Mouse (Mus musculus): ENCODE measurements around the gene Ifrd2. TPM values are rescaled to one million over a fixed set of nuclear protein-coding genes. Genes with fewer than 3 reads are reported as not detected.
"Not testable (repeated sequence)": the region's sequence is repeated elsewhere in the genome, so short reads cannot be mapped to it uniquely, and the experiment has no call there.

The Ifrd2 gene
- polyA plus RNA-seq, 1 experiment, result 60.1 TPM

DNA sequence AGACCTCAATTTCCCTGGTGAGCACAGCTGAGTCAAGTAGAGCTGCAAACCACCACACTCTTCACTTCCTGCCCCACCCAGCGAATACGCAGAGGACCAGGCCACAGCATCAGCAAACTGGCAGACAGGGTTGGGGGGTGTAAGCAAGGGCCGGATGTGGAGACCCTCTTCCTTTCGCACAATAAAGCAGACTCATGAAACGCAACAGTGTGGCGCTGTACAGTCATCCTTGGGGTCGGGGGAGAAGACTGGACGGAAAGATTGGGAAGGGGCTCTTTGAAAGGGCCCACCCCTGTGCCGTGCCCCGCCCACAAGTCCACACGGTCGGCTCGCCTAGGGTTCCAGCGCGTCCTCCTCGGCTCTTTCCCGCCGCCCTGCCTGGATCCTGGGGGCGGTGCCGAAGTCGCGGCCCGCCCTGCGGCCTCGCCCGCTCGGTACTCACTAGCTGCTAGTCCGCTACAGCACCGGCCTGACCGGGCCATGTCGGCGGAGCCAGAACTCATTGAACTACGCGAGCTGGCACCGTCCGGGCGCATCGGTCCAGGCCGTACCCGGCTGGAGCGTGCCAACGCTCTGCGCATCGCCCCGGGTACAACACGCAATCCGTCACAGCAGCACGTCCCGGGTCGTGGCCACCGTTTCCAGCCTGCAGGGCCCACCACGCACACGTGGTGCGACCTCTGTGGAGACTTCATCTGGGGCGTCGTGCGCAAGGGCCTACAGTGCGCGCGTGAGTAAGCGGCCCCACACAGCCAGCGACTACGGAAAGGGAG is 36.1 kb upstream of the Ifrd2 start, which contains the start of gene Rassf1:
Rassf1 (plus strand) TSS at position 439 of the 773 bp plus-strand sequence.
- WGBS, result 2% methylated on average over 63 of the region's 63 CpGs
- DNase-seq (ENCODE audit: low read depth, low spot score), result no peak

DNA sequence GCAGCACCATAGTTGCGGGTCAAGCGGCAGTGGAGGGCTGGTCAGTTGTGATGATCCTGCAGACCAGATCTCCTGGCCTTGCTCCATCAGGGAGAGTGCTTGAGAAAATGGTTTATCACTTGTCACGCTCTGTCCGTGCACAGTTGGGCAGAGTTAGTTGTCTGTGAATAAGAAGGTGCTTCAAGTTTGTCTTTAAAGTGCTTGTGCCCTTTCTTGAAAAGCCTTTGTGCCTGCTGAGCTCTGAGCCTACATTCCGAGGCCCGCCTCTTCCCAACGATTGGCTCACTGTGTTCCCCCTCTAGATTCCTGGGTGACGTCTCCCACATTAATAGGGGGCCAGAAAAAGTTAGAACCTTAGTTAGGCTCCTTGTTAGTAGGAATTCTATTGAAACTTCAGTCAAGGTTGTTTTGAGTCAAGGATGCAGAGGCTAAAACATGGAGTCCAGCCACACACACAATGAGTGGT is 35.5 kb upstream of the Ifrd2 start:
- WGBS, result 36% methylated on average over 8 of the region's 8 CpGs
- DNase-seq (ENCODE audit: low read depth, low spot score), result no peak

DNA sequence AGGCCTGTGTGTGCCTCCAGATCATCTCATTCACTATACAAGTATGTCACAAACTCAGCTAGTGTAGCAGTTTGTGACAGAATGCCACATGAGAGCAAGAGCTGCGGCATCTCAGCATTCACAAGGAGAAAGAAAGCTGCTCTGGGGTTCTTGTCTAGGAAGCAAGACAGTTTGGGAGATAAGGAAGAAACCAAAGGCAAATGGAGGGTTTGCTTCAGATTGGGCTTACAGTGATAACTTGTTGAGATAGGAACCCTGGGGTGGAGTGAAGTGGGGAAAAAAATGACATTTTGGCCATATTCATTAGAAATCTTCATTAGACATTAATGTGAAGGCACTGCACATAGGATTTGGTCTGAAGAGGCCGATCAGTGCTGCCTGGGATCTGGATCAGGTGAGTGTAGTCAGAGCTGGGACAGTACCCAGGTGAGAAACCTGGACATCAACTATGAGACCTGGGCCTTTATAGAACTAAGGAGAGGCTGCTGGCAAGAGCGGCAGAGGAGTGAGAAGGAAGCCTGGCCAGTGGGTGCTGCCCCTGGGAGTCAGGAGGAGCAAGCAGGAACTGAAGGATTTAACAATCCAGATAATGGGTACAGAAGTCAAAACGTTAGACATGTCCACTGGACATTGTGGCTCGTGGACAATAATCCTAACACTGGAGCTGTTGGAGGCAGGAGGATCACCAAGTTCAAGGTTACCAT is 34.6 kb upstream of the Ifrd2 start:
- no peak for DNase-seq (ENCODE audit: low read depth, low spot score)
- WGBS, result 80% methylated on average over 5 of the region's 5 CpGs

- 8% methylated on average over 37 of the region's 37 CpGs for WGBS
- no peak for DNase-seq (ENCODE audit: low read depth, low spot score)
Observed at GRCm38 (mm10) chr9:107553541-107554318, 33.7 kb upstream of the Ifrd2 start.

GRCm38 (mm10) chr9:107554319-107554825 is 33.1 kb upstream of the Ifrd2 start:
- under 1% methylated on average over 53 of the region's 53 CpGs for WGBS
- peak; percentile 87 for DNase-seq (ENCODE audit: low read depth, low spot score)

GRCm38 (mm10) chr9:107555031-107555457 is 32.4 kb upstream of the Ifrd2 start:
- under 1% methylated on average over 23 of the region's 23 CpGs for WGBS
- DNase-seq (ENCODE audit: low read depth, low spot score), result no peak

DNA sequence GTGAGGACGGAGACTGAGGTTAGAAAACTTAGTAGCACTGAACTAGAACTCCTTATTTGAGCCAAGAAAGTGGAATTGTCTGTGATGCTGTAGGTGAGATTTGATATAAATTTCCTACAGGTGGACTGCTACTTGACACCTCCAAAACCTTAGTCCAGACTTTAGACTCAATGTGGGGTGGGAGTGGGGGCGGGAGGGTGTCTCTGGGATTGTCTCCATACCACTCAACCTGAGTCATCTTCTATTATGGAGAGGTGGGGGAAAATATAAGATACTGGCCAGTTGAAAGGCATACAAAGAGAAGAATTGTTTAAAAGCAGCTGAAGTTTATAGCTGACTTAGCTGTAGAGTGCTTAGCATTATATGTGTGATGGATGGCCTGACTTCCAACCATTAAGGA is 31.7 kb upstream of the Ifrd2 start:
- WGBS, result 14% methylated on average over 2 of the region's 2 CpGs
- no peak for DNase-seq (ENCODE audit: low read depth, low spot score)

DNA sequence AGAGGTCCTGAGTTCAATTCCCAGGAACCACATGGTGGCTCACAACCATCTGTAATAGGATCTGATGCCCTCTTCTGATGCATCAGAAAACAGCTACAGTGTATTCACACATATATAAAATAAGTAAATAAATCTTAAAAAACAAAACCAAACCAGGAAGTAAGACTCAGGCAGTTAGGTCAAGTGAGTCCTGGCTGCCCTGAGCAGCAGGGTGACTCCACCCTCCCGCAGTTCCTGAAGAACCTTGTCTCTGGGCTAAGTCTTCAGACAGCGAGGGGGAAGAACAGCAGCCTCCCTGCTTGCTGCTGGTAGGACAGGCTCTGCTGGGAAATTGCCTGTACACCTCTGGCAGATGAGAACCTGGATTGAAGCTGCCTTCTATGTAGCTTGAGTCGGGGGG is 31.1 kb upstream of the Ifrd2 start:
- WGBS, result 28% methylated on average over 3 of the region's 3 CpGs

GRCm38 (mm10) chr9:107563029-107563581 is 24.3 kb upstream of the Ifrd2 start, which contains the start of gene Tusc2:
Gene Tusc2, plus strand, starts transcription at chr9:107563255.
- DNase-seq (ENCODE audit: low read depth, low spot score), result peak; percentile 89
- under 1% methylated on average over 46 of the region's 46 CpGs for WGBS

More for the DNA sequence above, 31.1 kb upstream of the Ifrd2 start:
- DNase-seq (ENCODE audit: low read depth, low spot score), result no peak

DNA sequence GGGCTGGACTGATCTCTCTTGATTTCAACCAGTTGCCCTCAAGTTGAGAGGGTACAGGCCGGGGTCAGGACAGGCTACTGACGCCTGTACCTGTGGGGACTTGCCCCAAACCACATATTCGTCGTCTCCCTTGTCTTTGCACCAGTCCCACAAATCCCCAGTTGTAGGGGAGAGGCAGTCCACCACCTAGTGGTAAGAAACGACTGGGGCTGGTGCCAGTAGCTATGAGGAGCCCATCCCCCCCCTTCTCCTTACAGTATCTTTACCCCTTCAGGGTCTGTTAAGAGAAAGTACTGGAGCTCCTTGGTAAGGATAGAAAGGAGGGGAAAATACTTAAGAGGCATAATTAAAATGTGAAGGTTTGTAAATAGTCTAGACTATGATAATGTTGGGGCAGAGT is 21.9 kb upstream of the Ifrd2 start:
- 48% methylated on average over 5 of the region's 5 CpGs for WGBS
- not testable (repeated sequence) for DNase-seq (ENCODE audit: low read depth, low spot score)

GRCm38 (mm10) chr9:107566041-107566709 is 21.3 kb upstream of the Ifrd2 start:
- DNase-seq (ENCODE audit: low read depth, low spot score), result peak; percentile 83
- 14% methylated on average over 15 of the region's 15 CpGs for WGBS

- 29% methylated on average over 3 of the region's 3 CpGs for WGBS
- DNase-seq (ENCODE audit: low read depth, low spot score), result no peak
Observed at GRCm38 (mm10) chr9:107566855-107567254, 20.6 kb upstream of the Ifrd2 start.

DNA sequence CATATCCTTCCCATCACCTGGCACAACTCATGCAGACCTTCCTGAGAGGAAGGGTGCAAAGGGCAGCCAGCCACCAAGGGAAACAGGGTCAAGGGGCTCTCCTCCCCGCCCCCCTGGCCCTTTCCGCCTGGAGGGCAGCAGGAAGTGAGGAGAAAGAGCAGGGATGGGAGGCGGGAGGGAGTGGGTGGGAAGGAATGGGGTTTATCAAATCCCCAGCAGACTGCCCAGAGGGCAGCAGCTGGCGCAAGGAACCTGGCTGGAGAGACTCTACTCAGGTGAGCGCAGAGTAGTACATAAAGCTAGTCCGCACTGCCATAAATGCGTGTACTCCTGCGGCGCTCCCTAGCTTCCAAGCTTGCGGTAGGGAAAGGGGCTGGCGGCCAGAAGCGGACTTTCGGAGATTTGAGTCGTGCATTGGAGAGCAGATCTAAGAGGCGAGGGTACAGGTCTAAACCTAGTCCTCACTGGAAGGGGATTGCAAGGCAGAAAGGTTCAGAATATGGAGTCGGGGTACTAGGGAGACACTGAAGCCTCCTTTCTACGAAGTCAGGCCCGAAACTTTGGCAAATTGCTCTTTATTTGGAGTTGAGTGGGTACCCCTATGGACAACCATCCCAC is 19.6 kb upstream of the Ifrd2 start, which contains the start of gene Hyal2:
Hyal2 (plus strand) TSS at position 244 of the 618 bp plus-strand sequence.
- WGBS, result 16% methylated on average over 18 of the region's 18 CpGs
- no peak for DNase-seq (ENCODE audit: low read depth, low spot score)

- 0% methylated on average over 41 of the region's 41 CpGs for WGBS
- peak; percentile 82 for DNase-seq (ENCODE audit: low read depth, low spot score)
Observed at GRCm38 (mm10) chr9:107568331-107569261, 18.8 kb upstream of the Ifrd2 start.

DNA sequence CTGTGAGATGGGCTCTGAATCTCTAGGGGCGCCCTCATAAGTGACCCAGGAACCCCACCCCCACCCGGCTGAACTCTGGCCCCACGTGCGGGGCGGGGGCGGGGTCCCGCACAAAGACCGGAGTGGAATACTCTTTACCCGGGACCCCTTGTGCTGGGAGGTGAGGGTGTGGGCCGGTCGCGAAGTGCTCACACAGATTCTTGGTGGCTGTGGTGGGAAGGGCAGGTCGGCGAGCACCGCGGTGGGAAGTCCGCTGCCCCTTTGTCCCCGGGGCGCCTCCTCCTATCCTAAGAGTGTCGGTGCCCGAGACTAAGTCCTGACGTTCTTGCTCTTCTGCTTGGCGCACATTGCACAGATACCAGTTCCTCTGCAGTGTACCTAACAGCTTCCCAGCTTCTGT is 18.2 kb upstream of the Ifrd2 start:
- DNase-seq (ENCODE audit: low read depth, low spot score), result no peak
- under 1% methylated on average over 23 of the region's 23 CpGs for WGBS

DNA sequence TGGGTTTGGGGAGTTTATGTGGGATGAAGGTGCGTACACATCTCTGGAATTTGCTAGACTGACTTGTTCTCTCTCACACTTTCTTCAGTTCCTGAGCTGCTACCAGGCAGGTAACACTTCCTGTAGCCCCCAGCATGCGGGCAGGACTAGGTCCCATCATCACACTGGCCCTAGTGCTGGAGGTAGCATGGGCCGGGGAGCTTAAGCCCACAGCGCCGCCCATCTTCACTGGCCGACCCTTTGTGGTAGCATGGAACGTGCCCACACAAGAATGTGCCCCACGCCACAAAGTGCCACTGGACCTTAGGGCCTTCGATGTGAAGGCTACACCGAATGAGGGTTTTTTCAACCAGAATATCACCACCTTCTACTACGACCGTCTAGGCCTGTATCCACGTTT is 17.4 kb upstream of the Ifrd2 start:
- WGBS, result 27% methylated on average over 13 of the region's 13 CpGs
- no peak for DNase-seq (ENCODE audit: low read depth, low spot score)

DNA sequence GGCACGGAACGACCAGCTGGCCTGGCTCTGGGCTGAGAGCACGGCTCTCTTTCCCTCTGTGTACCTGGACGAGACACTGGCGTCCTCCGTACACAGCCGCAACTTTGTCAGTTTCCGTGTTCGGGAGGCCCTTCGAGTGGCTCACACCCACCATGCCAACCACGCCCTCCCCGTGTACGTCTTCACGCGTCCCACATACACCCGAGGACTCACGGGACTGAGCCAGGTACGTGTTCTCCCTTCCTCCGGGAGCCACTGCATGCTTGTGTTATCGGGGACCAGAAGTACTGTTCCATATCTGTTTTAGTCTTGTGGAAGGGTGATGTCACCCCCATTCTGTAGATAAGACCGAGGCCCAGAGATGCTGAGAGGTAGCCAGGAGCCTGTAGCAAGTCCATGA is 16.6 kb upstream of the Ifrd2 start:
- 40% methylated on average over 21 of the region's 21 CpGs for WGBS
- no peak for DNase-seq (ENCODE audit: low read depth, low spot score)

All from large intestine, adult 2 months (tissue).